Mouse (Mus musculus): ENCODE results near the gene Serpina1a. TPM values are rescaled to one million over a fixed set of nuclear protein-coding genes. Genes with fewer than 3 reads are reported as not detected.

Gene Serpina1a
- polyA plus RNA-seq (2017; shearing (Covaris generic)) = not detected

DNA sequence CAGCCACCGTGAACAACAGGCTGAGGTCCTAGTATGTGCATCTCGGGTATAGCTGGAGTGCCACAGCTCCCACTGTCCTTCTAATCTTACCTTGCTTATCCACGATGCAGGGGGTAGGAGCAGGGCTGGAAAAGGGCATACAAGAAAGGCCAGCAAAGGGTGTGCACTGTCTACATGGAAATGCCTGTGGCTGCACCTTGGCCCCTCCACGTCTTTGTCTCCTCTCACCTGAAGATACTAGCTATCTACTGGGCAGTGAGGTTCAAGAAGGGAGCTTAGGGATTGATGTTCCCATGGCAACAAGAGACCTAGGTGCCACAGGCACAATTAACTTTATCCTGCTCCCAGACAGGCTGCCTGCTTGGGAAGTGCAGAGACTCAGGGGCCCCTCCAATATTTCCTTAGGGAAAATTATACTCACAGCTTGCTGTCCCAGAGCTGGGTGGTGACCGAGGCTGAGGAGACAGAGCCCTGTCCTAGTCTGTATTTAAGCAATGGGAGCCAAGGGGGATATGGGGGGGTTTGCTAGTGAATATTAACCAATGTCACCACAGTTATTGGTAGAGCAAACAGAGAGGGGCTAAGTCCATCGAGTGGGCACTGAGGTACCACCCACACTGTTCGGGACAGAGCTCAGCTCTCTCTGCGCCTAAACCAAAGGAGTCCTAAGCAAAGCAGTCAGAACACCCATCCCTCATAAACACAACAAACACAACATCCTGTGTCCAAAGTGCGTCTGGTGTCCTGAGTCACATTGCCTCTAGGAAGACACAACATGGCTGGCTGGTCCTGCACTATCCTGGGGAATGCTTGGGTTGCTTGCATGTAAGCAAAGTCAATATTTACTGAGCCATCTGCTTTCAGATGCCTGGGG, at the start of gene Serpina1a:
TSS of gene Serpina1a (minus strand) at position 462 of the 874 bp plus-strand sequence.

DNA sequence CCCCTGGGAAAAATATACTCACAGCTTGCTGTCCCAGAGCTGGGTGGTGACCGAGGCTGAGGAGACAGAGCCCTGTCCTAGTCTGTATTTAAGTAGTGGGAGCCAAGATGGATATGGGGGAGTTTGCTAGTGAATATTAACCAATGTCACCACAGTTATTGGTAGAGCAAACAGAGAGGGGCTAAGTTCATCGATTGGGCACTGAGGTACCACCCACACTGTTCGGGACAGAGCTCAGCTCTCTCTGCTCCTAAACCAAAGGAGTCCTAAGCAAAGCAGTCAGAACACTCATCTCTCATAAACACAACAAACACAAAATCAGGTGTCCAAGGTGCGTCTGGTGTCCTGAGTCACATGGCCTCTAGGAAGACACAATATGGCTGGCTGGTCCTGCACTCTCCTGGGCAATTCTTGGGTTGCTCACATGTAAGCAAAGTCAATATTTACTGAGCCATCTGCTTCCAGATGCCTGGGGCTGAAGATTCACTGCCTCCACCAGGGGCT, 41.5 kb upstream of the Serpina1a start, which contains the start of gene Serpina1c:
TSS of gene Serpina1c (minus strand) at position 51 of the 504 bp plus-strand sequence.

DNA sequence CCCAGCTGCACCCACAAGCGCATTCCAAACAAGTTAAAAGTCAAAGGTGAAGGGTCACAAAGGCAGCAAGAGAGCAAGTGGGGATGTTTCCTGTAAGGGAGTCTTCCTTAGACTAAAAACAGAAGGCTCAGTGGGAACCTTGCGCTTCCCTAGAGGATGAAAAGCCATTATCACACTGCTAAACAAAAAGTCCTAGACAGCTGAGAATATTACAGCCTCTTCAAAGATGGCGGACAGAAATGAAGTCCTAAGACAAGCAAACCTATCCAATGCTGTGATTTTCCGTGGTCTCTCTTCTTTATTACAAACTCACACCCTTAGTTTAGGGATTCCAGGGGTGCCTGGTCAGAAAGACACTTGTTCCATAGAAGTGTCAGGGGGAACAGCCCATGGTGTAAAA, 33.1 kb downstream of the Serpina1a start, which contains the start of gene Serpina1b:
TSS of gene Serpina1b (minus strand) at position 101 of the 400 bp plus-strand sequence.

Other genes with a start within 250 kb of the Serpina1a start
- gene Serpina10, start 232.1 kb downstream of the Serpina1a start, polyA plus RNA-seq (2017; shearing (Covaris generic)) = not detected
- gene Serpina6, start 206.3 kb downstream of the Serpina1a start, polyA plus RNA-seq (2017; shearing (Covaris generic)) = not detected
- under 1 TPM in 1 of 2 experiments, not detected in 1; 0.22 TPM for gene Serpina16, start 187.4 kb downstream of the Serpina1a start, polyA plus RNA-seq (2017; shearing (Covaris generic))
- gene Serpina1f, start 168.0 kb downstream of the Serpina1a start, polyA plus RNA-seq (2017; shearing (Covaris generic)) = not detected
- not detected for gene Serpina1d, start 90.0 kb downstream of the Serpina1a start, polyA plus RNA-seq (2017; shearing (Covaris generic))
- gene Serpina1b, start 33.2 kb downstream of the Serpina1a start, polyA plus RNA-seq (2017; shearing (Covaris generic)) = not detected
- gene Serpina1c, start 41.3 kb upstream of the Serpina1a start, polyA plus RNA-seq (2017; shearing (Covaris generic)) = not detected
- gene Serpina1e, start 95.4 kb upstream of the Serpina1a start, polyA plus RNA-seq (2017; shearing (Covaris generic)) = not detected
- under 1 TPM in 1 of 2 experiments, not detected in 1; 0.32 TPM for gene Serpina11, start 126.4 kb upstream of the Serpina1a start, polyA plus RNA-seq (2017; shearing (Covaris generic))
- 1 to 10 TPM in 1 of 2 experiments, under 1 TPM in 1; 0.23 to 1.1 TPM for gene Serpina9, start 150.2 kb upstream of the Serpina1a start, polyA plus RNA-seq (2017; shearing (Covaris generic))
- gene Serpina12, start 180.9 kb upstream of the Serpina1a start, polyA plus RNA-seq (2017; shearing (Covaris generic)) = not detected
- not detected for gene Serpina5, start 237.6 kb upstream of the Serpina1a start, polyA plus RNA-seq (2017; shearing (Covaris generic))
- gene Serpina3a, start 249.2 kb upstream of the Serpina1a start, polyA plus RNA-seq (2017; shearing (Covaris generic)) = under 1 TPM in 1 of 2 experiments, not detected in 1; 0.14 TPM